Mouse (Mus musculus): ENCODE measurements around the gene Dgcr6. TPM values are rescaled to one million over a fixed set of nuclear protein-coding genes. Genes with fewer than 3 reads are reported as not detected.
A peak's percentile ranks its signal among the peaks of the same experiment; 100 is the strongest.

Dgcr6 gene
- total and polyA plus RNA-seq, 3 experiments: 41.4 to 46.7 (median 41.4) TPM

- H3K4me1 ChIP-seq (ENCODE audit: control insufficient read depth, insufficient read depth, low read length): no peaks in the 10 kb centered on the region
- WGBS: 71% methylated on average over 10 of the region's 10 CpGs
- no peak for DNase-seq
These were observed 6.6 kb downstream of the Dgcr6 start for GRCm38 (mm10) chr16:18059243-18059642.

DNA sequence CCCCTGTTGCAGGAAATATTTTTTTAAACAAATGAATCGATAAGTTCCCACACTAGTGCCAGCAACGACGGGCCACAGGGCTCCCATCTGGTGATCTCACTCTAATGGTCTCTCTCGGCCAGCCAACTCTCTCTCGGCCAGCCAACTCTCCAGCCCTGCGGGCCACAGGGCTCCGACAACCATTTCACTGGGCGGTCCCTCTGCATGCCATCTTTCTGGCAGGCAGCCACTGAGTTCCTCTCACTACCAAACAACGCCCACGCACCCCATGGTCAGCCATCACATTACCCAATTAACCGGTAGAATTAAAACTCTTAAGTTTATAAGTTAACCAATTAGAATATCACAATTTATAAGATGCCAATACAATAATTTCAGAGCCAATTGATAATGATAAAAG, 8.5 kb downstream of the Dgcr6 start:
- Histone ChIP-seq H3K36me3 (ENCODE audit: control insufficient read depth, insufficient read depth, low read length) (no peaks in the 10 kb centered on the region), H3K79me2 (replicated peaks; ENCODE audit: control insufficient read depth, insufficient read depth, low read length) (no peaks in the 10 kb centered on the region), H3K27me3 (ENCODE audit: control insufficient read depth, insufficient read depth, low read length) (no peaks in the 10 kb centered on the region), H3K27ac (no peak overlapping the region), H3K9ac (ENCODE audit: low read depth, low read length) (no peak overlapping the region), H3K4me1 (ENCODE audit: control insufficient read depth, insufficient read depth, low read length) (peaks cover 1% of the 10 kb centered on the region; the same call in 1 of the 2 replicates), H3K4me3 (no peak overlapping the region)
- intact Hi-C loops (cut with DNase I): no loop called here
- TF ChIP-seq POLR2A (IDR thresholded peaks at IDR 0.05; ENCODE audit: insufficient read depth, low read depth, low read length) (no peak), CTCF (IDR thresholded peaks at IDR 0.05) (no peak), EP300 (IDR thresholded peaks at IDR 0.05; ENCODE audit: insufficient read depth, low read depth, low read length) (no peak)
- 62% methylated on average over 11 of the region's 11 CpGs for WGBS
- no peak for DNase-seq

More at GRCm38 (mm10) chr16:18059243-18059642, 6.6 kb downstream of the Dgcr6 start:
- no peak overlapping the region for H3K9ac ChIP-seq (ENCODE audit: low read depth, low read length)
- intact Hi-C loops (cut with DNase I): no loop called here
- H3K27me3 ChIP-seq (ENCODE audit: control insufficient read depth, insufficient read depth, low read length): no peaks in the 10 kb centered on the region
- no peak overlapping the region for H3K27ac ChIP-seq
- no peaks in the 10 kb centered on the region for H3K36me3 ChIP-seq (ENCODE audit: control insufficient read depth, insufficient read depth, low read length)
- H3K79me2 ChIP-seq (replicated peaks; ENCODE audit: control insufficient read depth, insufficient read depth, low read length): no peaks in the 10 kb centered on the region
- H3K4me3 ChIP-seq: no peak overlapping the region
- no peak for TF ChIP-seq CTCF (IDR thresholded peaks at IDR 0.05)
- no peak for TF ChIP-seq POLR2A (IDR thresholded peaks at IDR 0.05; ENCODE audit: insufficient read depth, low read depth, low read length)
- no peak for TF ChIP-seq EP300 (IDR thresholded peaks at IDR 0.05; ENCODE audit: insufficient read depth, low read depth, low read length)

DNA sequence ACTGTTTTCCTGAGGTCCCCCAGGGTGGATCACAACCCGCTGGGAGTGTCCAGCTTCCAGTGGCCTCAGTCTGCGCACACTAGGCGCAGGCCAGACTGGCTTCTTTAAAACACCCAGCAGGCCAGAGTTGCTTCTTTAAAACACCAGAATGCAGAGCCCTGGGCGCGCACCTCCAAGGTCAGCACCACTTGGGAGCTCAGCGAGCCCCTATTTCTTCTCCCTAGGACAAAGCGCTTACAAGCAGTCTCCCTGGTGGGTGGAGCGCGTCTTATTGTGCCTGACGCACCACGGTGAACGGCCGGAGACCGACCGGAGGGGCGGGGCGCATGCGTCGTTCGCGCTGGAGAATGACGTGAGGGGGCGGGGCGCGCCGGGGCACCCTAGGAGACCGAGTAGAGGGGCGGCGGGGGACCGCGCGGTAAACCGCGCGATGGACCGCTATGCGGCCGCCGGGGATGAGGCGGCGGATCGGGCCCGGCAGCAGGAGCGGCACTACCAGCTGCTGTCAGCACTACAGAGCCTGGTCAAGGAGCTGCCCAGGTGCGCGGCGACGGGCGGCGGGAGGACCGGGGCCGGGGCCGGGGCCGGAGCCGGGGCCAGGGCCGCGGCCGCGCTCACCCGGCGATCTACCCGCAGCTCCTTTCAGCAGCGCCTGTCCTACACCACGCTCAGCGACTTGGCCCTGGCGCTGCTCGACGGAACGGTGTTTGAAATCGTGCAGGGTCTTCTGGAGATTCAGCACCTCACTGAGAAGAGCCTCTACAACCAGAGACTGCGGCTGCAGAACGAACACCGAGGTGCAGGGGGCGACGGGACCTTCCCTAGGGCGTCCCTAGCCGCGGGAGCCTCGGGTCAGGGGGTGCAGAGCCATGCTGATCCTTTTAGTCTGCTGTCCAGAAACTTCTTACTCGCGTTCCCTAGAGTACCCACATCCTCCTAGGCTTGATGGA, 13.7 kb downstream of the Dgcr6 start:
- intact Hi-C loops (cut with DNase I): no loop called here
- Histone ChIP-seq H3K79me2 (replicated peaks; ENCODE audit: control insufficient read depth, insufficient read depth, low read length) (no peaks in the 10 kb centered on the region), H3K36me3 (ENCODE audit: control insufficient read depth, insufficient read depth, low read length) (peaks cover 2% of the 10 kb centered on the region; the same call in 1 of the 2 replicates), H3K4me3 (peak overlapping the region; percentile 72), H3K27ac (peak overlapping the region; percentile 88), H3K4me1 (ENCODE audit: control insufficient read depth, insufficient read depth, low read length) (peaks cover 1% of the 10 kb centered on the region; the same call in 1 of the 2 replicates), H3K27me3 (ENCODE audit: control insufficient read depth, insufficient read depth, low read length) (no peaks in the 10 kb centered on the region), H3K9ac (ENCODE audit: low read depth, low read length) (peak overlapping the region; percentile 95)
- TF ChIP-seq EP300 (IDR thresholded peaks at IDR 0.05; ENCODE audit: insufficient read depth, low read depth, low read length) (0 out of 2 replicates have a peak, but pooled peaks have one; percentile 23), CTCF (IDR thresholded peaks at IDR 0.05) (no peak), POLR2A (IDR thresholded peaks at IDR 0.05; ENCODE audit: insufficient read depth, low read depth, low read length) (peak; percentile 93)
- DNase-seq: peak; percentile 94 to 95
- under 1% methylated on average over 81 of the region's 81 CpGs for WGBS

GRCm38 (mm10) chr16:18068653-18069376, 16.2 kb downstream of the Dgcr6 start:
- no peak overlapping the region for H3K9ac ChIP-seq (ENCODE audit: low read depth, low read length)
- no peak overlapping the region for H3K27ac ChIP-seq
- H3K27me3 ChIP-seq (ENCODE audit: control insufficient read depth, insufficient read depth, low read length): no peaks in the 10 kb centered on the region
- WGBS: 84% methylated on average over 8 of the region's 8 CpGs
- no peak overlapping the region for H3K4me3 ChIP-seq
- peaks cover 2% of the 10 kb centered on the region; the same call in 1 of the 2 replicates for H3K36me3 ChIP-seq (ENCODE audit: control insufficient read depth, insufficient read depth, low read length)
- DNase-seq: no peak
- H3K4me1 ChIP-seq (ENCODE audit: control insufficient read depth, insufficient read depth, low read length): peaks cover 3% of the 10 kb centered on the region
- H3K79me2 ChIP-seq (replicated peaks; ENCODE audit: control insufficient read depth, insufficient read depth, low read length): no peaks in the 10 kb centered on the region
- no peak for TF ChIP-seq POLR2A (IDR thresholded peaks at IDR 0.05; ENCODE audit: insufficient read depth, low read depth, low read length)
- TF ChIP-seq EP300 (IDR thresholded peaks at IDR 0.05; ENCODE audit: insufficient read depth, low read depth, low read length): no peak
- TF ChIP-seq CTCF (IDR thresholded peaks at IDR 0.05): no peak
- intact Hi-C loops (cut with DNase I): no loop called here

- intact Hi-C loops (cut with DNase I): no loop called here
- no peak overlapping the region for H3K27ac ChIP-seq
- 86% methylated on average over 5 of the region's 5 CpGs for WGBS
- TF ChIP-seq CTCF (IDR thresholded peaks at IDR 0.05): no peak
- no peak for TF ChIP-seq POLR2A (IDR thresholded peaks at IDR 0.05; ENCODE audit: insufficient read depth, low read depth, low read length)
- no peak for TF ChIP-seq EP300 (IDR thresholded peaks at IDR 0.05; ENCODE audit: insufficient read depth, low read depth, low read length)
- H3K4me3 ChIP-seq: no peak overlapping the region
- peaks cover 2% of the 10 kb centered on the region; the same call in 1 of the 2 replicates for H3K36me3 ChIP-seq (ENCODE audit: control insufficient read depth, insufficient read depth, low read length)
- no peaks in the 10 kb centered on the region for H3K27me3 ChIP-seq (ENCODE audit: control insufficient read depth, insufficient read depth, low read length)
- no peak for DNase-seq
- no peak overlapping the region for H3K9ac ChIP-seq (ENCODE audit: low read depth, low read length)
- no peaks in the 10 kb centered on the region for H3K79me2 ChIP-seq (replicated peaks; ENCODE audit: control insufficient read depth, insufficient read depth, low read length)
- peaks cover 3% of the 10 kb centered on the region for H3K4me1 ChIP-seq (ENCODE audit: control insufficient read depth, insufficient read depth, low read length)
These were observed 18.1 kb downstream of the Dgcr6 start for GRCm38 (mm10) chr16:18070798-18071197.
